Mouse (Mus musculus) stomach, postnatal 0 days (tissue): ENCODE measurements around the gene Ube2k. TPM values are rescaled to one million over a fixed set of nuclear protein-coding genes. Genes with fewer than 3 reads are reported as not detected.

Experiments used
- ATAC-seq: fragments of 200-750 bp; cut with Nextera tagmentation; 2 replicates; pipeline ENCODE4 v1.8.0; 2017; ENCODE audit not compliant: low FRiP score, low TSS enrichment
- DNase-seq: peaks from one replicate; pipeline ENCODE4 v3.0.0-alpha.2; 2016; ENCODE audit warnings: low spot score
- H3K27ac ChIP-seq: fragments of 300-500 bp; sonication (generic); replicated peaks from 2 replicates; pipeline ENCODE4 v1.5.1; 2014; ENCODE audit warnings: mild to moderate bottlenecking, control low read depth
- H3K27me3 ChIP-seq: fragments of 300-500 bp; sonication (generic); 2 replicates; pipeline ENCODE4 v1.6.1; 2014; ENCODE audit warnings: low read length; ENCODE audit not compliant: control insufficient read depth, insufficient read depth
- H3K36me3 ChIP-seq: fragments of 300-500 bp; sonication (generic); 2 replicates; pipeline ENCODE4 v1.6.1; 2014; ENCODE audit warnings: low read length, mixed read lengths; ENCODE audit not compliant: control insufficient read depth, insufficient read depth
- H3K4me1 ChIP-seq: fragments of 300-500 bp; sonication (generic); replicated peaks from 2 replicates; pipeline ENCODE4 v1.6.1; 2014; ENCODE audit warnings: antibody characterized with exemption; ENCODE audit not compliant: control insufficient read depth, insufficient read depth
- H3K4me2 ChIP-seq: fragments of 300-500 bp; sonication (generic); replicated peaks from 2 replicates; pipeline ENCODE4 v1.6.1; 2014; ENCODE audit warnings: low read depth, mild to moderate bottlenecking, control low read depth, moderate library complexity
- H3K4me3 ChIP-seq: fragments of 300-500 bp; sonication (generic); 2 replicates; pipeline ENCODE4 v1.5.1; 2014; ENCODE audit warnings: low read depth, low read length, control low read depth
- H3K9ac ChIP-seq: fragments of 300-500 bp; sonication (generic); 2 replicates; pipeline ENCODE4 v1.6.1; 2014; ENCODE audit warnings: mild to moderate bottlenecking, low read length, control low read depth, mixed read lengths
- H3K9me3 ChIP-seq: fragments of 300-500 bp; sonication (generic); 2 replicates; pipeline ENCODE4 v1.6.1; 2016; ENCODE audit warnings: low read length; ENCODE audit not compliant: control insufficient read depth
- CTCF ChIP-seq: IDR thresholded peaks from 2 replicates; pipeline ENCODE4 v1.5.1; 2016; ENCODE audit warnings: antibody characterized with exemption, low read depth, mild to moderate bottlenecking, moderate library complexity
- EP300 ChIP-seq: optimal IDR thresholded peaks from 2 replicates; pipeline ENCODE3; 2016; ENCODE audit warnings: antibody characterized with exemption
- WGBS: fragments of 180-500 bp; shearing (Covaris S2); extraction: QIAGEN DNeasy Blood & Tissue Kit; methylation state at CpG from one replicate; pipeline ENCODE4 v1.1.7; 2014; 5-methylcytosine and 5-hydroxymethylcytosine counted together
- polyA plus RNA-seq: library from polyadenylated mRNA; unstranded; fragments of >200 nt; fragmentation: Nextera tagmentation; extraction: Ambion mirVana; gene quantifications from 2 replicates; pipeline ENCODE4 v1.2.1, GENCODE M21; 2015

Gene Ube2k
- polyA plus RNA-seq, result 130 and 136 TPM in 2 replicates

DNA sequence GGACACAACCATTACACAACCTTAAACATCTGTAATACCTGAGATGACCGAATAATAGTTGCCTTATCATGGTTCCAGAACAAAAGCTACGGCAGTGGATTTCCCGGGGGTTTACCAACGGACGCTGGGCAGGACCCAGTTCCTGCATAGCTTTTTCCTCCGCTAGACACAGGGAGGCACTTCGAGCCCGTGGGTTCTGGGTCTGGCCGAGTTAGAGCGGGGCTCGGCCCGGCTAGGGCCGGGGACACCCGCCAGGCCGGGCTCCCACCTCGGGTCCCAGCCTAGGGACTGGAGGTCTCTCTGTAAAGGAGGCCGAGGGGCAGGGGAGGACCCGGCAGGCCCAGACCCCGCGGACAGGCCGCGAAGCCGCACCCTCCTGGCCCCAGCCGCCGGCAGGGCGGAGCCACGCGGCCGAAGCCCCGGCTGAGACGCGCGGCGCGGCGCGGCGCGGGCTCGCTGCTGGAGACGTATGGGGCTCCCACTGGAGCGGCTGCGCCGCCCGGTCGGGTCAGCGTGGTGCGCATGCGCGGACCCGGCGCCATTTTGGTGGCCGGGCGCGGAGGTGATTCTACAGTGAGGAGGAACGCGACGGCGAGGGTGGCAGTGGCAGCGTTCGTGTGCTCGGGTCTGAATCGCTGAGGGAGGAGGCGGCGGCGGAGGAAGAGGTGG lies at the start of gene Ube2k, which contains the start of gene Smim14:
Gene Ube2k (plus strand): TSS at position 483 of the 669 bp plus-strand sequence.
Gene Smim14 (minus strand): TSS at position 434 of the 669 bp plus-strand sequence.
- under 1% methylated on average over 65 of the region's 66 CpGs for WGBS

DNA sequence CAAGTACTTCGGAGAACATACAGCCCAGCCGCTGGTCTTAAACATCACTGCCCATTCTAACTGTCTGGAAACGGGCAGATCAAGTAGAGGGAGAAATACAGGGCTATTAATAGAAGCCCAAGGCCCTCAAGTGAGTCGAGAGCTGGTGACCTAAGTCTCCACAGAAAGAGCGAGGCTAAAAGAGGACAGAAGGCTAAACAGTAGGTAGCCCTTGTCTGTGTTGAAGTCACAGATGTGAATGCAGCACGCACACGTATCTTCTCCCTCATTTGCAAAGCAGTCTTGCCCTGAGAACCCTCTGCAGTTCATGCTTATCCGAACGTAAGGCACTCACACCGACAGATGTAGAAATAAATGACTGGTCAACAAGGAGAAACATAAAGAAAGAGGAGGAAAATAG lies 49.7 kb upstream of the Ube2k start:
- Histone ChIP-seq H3K4me2 (no peak overlapping the region), H3K4me3 (no peak overlapping the region), H3K9ac (no peak overlapping the region), H3K27ac (no peak overlapping the region), H3K9me3 (no peaks in the 10 kb centered on the region), H3K27me3 (no peaks in the 10 kb centered on the region), H3K4me1 (peaks cover 3% of the 10 kb centered on the region; the same call in 1 of the 2 replicates), H3K36me3 (no peaks in the 10 kb centered on the region)
- ATAC-seq, result no peak
- no peak for DNase-seq
- WGBS, result 79% methylated on average over 10 of the region's 10 CpGs
- TF ChIP-seq EP300, result no peak
- TF ChIP-seq CTCF, result no peak

More for the DNA sequence above, at the start of gene Ube2k, which contains the start of gene Smim14:
- Histone ChIP-seq H3K4me3 (peak within 1 kb of the TSS; percentile 95), H3K27ac (peak within 1 kb of the TSS; percentile 99), H3K4me2 (peak within 1 kb of the TSS; percentile 66), H3K36me3 (no peaks in the 10 kb centered on the region), H3K4me1 (no peaks in the 10 kb centered on the region), H3K27me3 (no peaks in the 10 kb centered on the region), H3K9me3 (no peaks in the 10 kb centered on the region), H3K9ac (peak within 1 kb of the TSS; percentile 94)
- peak; percentile 99 for ATAC-seq
- TF ChIP-seq CTCF (peak; percentile 35), EP300 (no peak)
- peak; percentile 94 for DNase-seq

DNA sequence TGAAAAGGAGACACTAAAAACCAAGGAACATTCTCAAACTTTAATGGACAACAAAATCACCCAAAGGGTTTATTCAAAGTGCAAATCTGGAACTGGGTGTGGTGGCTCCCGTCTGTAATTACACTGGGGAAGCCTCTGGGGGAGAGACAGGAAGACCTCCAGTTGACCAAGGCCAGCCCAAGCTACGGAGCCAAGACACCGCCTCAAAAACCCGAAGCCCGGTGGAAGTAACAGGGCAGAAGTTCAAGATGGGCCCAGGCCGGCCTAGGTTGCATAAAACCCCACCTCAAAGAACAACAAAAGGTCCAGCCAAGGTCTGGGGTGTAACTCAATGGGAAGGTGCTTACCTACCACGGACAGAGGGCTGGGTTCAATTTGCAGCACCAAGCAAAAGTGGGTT lies 48.3 kb upstream of the Ube2k start:
- Histone ChIP-seq H3K9me3 (no peaks in the 10 kb centered on the region), H3K27me3 (no peaks in the 10 kb centered on the region), H3K4me2 (0 out of 2 replicates have a peak overlapping the region, but pooled peaks have one; percentile 8), H3K4me3 (no peak overlapping the region), H3K36me3 (no peaks in the 10 kb centered on the region), H3K4me1 (peaks cover 3% of the 10 kb centered on the region; the same call in 1 of the 2 replicates), H3K27ac (no peak overlapping the region), H3K9ac (no peak overlapping the region)
- DNase-seq (no peak), ATAC-seq (no peak)
- 49% methylated on average over 7 of the region's 7 CpGs for WGBS
- no peak for TF ChIP-seq CTCF
- no peak for TF ChIP-seq EP300

DNA sequence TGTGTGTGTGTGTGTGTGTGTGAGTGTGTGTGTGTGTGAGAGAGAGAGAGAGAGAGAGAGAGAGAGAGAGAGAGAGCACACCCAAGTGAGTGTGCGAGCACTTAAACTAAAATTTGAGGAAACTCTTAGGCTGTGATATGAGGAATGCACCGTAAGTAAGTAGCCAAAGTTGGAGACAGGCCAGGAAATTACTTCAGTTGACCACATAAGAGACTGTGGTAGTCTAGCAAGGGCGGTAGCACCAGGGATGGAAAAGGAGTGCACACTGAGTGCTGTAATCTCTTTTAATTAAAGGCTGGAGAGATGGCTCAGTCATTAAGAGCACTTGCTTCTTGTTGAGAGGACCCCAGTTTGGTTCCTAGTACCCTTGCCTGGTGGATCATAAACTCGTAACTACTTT lies 47.2 kb upstream of the Ube2k start:
- 50% methylated on average over 4 of the region's 4 CpGs for WGBS
- no peak overlapping the region; the same call in 1 of the 2 replicates for H3K9ac ChIP-seq
- H3K4me2 ChIP-seq, result peak overlapping the region; percentile 11; the same call in 1 of the 2 replicates
- DNase-seq (no peak), ATAC-seq (no peak)
- H3K9me3 ChIP-seq, result no peaks in the 10 kb centered on the region
- no peak for TF ChIP-seq EP300
- no peak for TF ChIP-seq CTCF
- H3K27me3 ChIP-seq, result no peaks in the 10 kb centered on the region
- H3K36me3 ChIP-seq, result no peaks in the 10 kb centered on the region
- no peak overlapping the region for H3K27ac ChIP-seq
- H3K4me3 ChIP-seq, result no peak overlapping the region
- H3K4me1 ChIP-seq, result peaks cover 3% of the 10 kb centered on the region; the same call in 1 of the 2 replicates

DNA sequence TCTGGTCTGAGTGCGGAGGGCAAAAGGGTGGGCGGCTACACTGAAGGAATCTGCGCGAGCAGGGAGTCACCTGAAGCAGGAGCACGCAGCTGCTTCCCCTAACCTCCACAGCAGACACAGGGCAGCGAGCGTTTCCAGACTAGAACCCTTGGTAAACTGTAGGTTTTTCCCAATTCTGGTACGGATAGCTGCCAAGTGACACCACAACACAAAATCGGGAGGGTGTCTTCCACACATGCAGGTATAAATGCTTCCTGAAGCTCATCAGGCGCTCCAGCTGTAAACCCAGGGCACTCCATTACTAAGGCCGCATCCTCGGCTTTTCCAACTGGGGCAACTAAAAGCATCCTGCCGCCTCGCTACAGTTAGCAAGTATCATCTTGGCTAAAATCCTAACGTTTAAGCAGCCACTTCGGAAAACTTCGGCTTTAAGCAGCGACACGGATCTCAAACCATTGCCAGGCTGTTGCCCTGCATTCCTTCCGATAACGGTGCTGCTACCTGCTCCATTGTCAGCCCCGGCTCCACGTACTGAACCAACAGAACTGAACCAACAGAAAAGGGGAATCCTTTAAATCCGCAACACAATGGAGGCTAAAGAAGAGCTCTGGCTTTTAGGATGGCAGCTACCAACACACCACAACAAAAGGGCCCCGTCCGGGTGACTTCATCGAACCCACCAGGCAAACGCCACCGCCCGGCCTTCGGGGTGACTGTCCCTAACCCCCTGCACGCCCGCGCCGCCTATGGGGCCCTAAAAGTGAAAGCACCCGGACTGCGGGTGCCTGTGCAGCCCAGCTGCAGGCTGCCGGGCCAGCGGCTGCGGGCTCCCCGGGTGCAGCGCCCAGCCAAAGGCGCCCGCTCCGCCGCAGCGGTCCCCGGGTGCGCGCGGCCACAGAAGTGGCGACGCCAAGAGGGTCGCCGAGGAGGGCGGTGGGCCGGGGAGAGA lies 45.0 kb upstream of the Ube2k start:
- under 1% methylated on average over 51 of the region's 57 CpGs for WGBS
- DNase-seq, result peak; percentile 78
- ATAC-seq, result peak; percentile 83
- Histone ChIP-seq H3K9me3 (no peaks in the 10 kb centered on the region), H3K27me3 (no peaks in the 10 kb centered on the region), H3K4me2 (peak overlapping the region; percentile 67), H3K4me3 (peak overlapping the region; percentile 90), H3K9ac (peak overlapping the region; percentile 97), H3K4me1 (peaks cover 3% of the 10 kb centered on the region; the same call in 1 of the 2 replicates), H3K27ac (peak overlapping the region; percentile 99), H3K36me3 (no peaks in the 10 kb centered on the region)
- TF ChIP-seq EP300 (no peak), CTCF (peak; percentile 58)
